Mouse (Mus musculus) forebrain, embryonic 16.5 days (tissue): ENCODE measurements at regions not wholly inside any gene's neighbourhood (a gene's known extent, or its start where the extent isn't known, plus 50 kb on each side); places are given as distances from the start of the nearest gene placed in this dataset.

Experiments used
- ATAC-seq: fragments of 200-750 bp; cut with Nextera tagmentation; 2 replicates; pipeline ENCODE4 v1.8.0; 2017; ENCODE audit warnings: mild to moderate bottlenecking, moderate library complexity
- H3K27ac ChIP-seq: fragments of 300-500 bp; sonication (generic); 2 replicates; pipeline ENCODE4 v1.5.1; 2014; ENCODE audit warnings: low read length, control low read depth
- H3K27me3 ChIP-seq: fragments of 300-500 bp; sonication (generic); replicated peaks from 2 replicates; pipeline ENCODE4 v1.6.1; 2014; ENCODE audit warnings: low read length; ENCODE audit not compliant: control insufficient read depth, insufficient read depth
- H3K36me3 ChIP-seq: fragments of 300-500 bp; sonication (generic); 2 replicates; pipeline ENCODE4 v1.6.1; 2014; ENCODE audit not compliant: control insufficient read depth, insufficient read depth
- H3K4me1 ChIP-seq: fragments of 300-500 bp; sonication (generic); replicated peaks from 2 replicates; pipeline ENCODE4 v1.6.1; 2014; ENCODE audit warnings: low read length; ENCODE audit not compliant: control insufficient read depth, insufficient read depth
- H3K4me2 ChIP-seq: fragments of 300-500 bp; sonication (generic); 2 replicates; pipeline ENCODE4 v1.6.1; 2014; ENCODE audit warnings: mild to moderate bottlenecking, low read length, control low read depth
- H3K4me3 ChIP-seq: fragments of 300-500 bp; sonication (generic); replicated peaks from 2 replicates; pipeline ENCODE4 v1.5.1; 2014; ENCODE audit warnings: mild to moderate bottlenecking, low read length, control low read depth
- H3K9ac ChIP-seq: fragments of 300-500 bp; sonication (generic); replicated peaks from 2 replicates; pipeline ENCODE4 v1.6.1; 2014; ENCODE audit warnings: low read depth, low read length, control low read depth
- H3K9me3 ChIP-seq: fragments of 300-500 bp; sonication (generic); 2 replicates; pipeline ENCODE4 v1.6.1; 2016; ENCODE audit warnings: low read length; ENCODE audit not compliant: control insufficient read depth

DNA sequence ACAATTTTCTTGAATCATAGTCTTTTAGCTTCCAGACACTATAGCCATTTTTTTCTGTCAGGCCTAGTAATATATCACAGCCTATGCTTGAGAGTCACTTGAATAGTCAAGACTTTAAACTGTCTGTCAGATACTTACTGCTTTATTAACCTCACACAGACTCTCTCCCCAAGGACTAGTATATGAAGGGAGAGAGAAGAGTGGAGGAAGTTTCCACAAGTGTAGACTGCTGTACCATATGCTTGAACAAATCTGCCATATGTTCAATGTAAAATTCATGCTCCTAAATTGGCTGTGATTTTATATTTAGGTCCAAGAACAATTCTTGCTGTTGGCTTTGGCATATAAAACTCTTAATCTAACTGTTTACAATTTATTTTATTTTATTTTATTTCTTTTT is 100.1 kb downstream of the Gm44 start:
- Histone ChIP-seq H3K27ac (no peak overlapping the region), H3K4me2 (no peak overlapping the region), H3K9ac (no peak overlapping the region), H3K4me3 (no peak overlapping the region), H3K4me1 (no peaks in the 10 kb centered on the region), H3K27me3 (no peaks in the 10 kb centered on the region), H3K9me3 (no peaks in the 10 kb centered on the region), H3K36me3 (no peaks in the 10 kb centered on the region)
- ATAC-seq = 0 out of 2 replicates have a peak, but pooled peaks have one; percentile 43
